Mouse (Mus musculus) urinary bladder, postnatal 14 days (tissue): ENCODE measurements at regions not wholly inside any gene's neighbourhood (a gene's known extent, or its start where the extent isn't known, plus 50 kb on each side); places are given as distances from the start of the nearest gene placed in this dataset.

Experiments
- DNase-seq: peaks from one replicate; pipeline ENCODE4 v3.0.0; 2021; ENCODE audit warnings: low spot score

- peak; percentile 3 for DNase-seq
These were observed 167.8 kb upstream of the Amot start for GRCm38 (mm10) chrX:145672776-145673175.

DNA sequence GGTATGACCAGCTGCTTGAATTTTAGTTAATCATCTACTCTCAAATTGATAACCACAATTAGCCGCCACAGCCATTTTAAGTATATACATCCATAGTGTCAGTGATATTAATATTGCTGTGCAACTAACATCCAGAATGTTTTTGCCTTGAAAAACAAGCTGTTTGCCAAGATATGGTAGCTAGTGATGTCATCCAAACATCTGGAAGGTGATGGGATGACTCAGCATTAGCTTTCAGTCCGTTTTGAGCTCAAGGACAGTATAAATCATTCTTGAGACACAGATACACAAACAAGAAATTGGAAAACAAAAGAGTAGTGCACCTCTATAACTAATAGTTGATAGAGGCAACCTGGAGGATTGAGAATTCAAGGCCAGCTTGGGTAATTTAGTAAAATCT is 146.7 kb upstream of the Amot start:
- DNase-seq = no peak

GRCm38 (mm10) chrX:145619649-145620048 is 114.7 kb upstream of the Amot start:
- DNase-seq = no peak

DNA sequence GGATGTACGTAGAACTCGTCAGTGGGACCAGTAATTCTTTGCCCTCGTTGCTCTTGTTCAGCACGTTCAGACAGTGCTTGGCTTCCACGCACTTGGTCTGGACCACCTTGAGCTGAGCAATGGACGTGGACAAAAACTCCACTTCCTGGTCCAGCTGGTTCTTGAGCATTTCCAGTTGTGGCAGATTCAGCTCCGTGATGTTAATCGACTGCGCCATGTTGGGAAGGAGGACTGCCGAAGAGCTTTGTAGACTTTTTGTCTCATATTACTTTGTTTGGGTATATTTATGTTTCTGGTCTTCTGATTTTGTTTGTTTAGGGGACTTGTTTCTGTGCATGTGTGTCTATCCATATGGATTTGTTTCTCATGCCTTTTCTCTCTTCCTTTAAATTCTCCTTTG is 97.1 kb upstream of the Amot start:
- DNase-seq = no peak

DNA sequence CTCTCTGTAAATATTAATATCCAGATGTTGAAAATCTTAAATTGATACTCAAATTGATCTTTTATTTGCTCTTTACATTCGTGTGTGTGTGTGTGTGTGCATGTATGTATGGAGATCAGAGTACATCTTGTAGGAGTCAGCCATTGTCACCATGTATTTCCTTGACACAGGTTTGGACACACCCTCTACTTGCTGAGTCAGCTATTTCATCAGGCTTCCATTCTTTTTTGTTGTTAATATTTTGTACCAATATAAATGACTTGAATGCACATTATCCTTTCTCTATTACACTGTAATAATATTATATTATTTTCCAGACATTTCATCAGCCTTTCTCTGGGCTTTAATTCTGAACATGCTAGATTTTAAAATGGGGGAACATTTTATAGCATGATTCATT is 85.8 kb upstream of the Amot start:
- DNase-seq = no peak

DNA sequence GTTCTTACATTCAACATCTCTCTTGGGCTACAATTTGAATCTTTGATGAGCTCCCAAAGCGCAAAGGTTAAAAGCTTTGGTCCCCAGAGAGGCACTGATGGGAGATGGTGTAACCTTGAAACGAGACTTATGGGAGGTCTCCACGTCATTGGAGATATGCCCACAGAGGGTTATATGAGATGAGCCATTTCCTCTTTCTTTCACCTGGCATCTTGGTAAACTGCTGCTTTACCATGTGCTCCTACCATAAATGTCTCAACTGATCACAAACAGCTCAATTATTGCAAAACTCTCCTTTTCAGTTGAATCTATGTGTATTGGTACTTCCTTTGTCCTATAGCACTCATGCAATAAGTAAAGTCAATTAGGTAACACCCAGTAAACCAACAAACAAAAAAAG is 62.5 kb upstream of the Amot start:
- no peak for DNase-seq

- DNase-seq = no peak
These were observed 62.1 kb upstream of the Amot start for GRCm38 (mm10) chrX:145567073-145567472.

- no peak for DNase-seq
These were observed 53.9 kb upstream of the Amot start for GRCm38 (mm10) chrX:145558881-145559280.
